In the genomic region with DNA sequence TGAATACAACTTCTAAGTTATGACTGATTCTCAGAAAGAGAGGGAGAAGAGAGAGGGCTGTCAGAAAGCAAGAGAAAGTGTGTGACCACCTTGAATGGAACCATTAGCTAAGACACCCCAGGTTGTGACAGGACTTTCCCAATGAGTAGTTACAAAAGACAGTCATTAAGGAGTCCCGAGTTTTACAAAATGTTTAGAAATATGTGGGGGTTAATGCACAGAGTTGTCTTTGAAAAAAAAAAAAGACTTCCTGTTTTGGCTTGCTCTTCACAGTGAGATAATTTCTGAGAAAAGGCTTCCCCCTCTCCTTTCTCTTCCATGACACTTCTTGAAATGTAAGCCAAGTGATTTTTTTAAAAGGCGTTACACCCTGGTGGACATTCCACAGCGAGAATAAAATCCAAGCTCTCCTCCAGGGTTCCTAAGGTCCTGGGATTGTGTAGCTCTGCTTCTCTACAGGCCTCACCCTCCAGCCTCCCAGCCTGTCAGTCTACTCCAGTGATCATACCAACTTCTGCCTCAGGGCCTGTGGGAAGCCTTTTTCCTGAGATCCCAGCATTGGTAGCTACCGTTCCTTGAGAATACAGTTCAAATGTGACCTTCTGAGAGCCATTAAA, we compare ENCODE assay signal across 18 mouse cellular contexts.
DNase-seq lines count a peak whose midpoint lies in the region; ATAC-seq and TF ChIP-seq lines count a peak whose summit lies in the region.
"Had no signal": no experiment of that assay in that cellular context is flagged by ENCODE, and none has a peak within 500 bp of the region (broad histone marks: within the 10 kb centered on the region; RNA-seq: fewer than 3 reads in every experiment).

No protein-coding gene starts in this region.

- no peaks in the 10 kb centered on the region for H3K36me3 ChIP-seq in neural tube, embryonic 15.5 days
- H3K36me3 ChIP-seq: embryonic facial prominence, embryonic 10.5 days; heart, embryonic 12.5 days; hindbrain, embryonic 10.5 days had no signal

- peak; percentile 64 for ATAC-seq in inflammation-experienced regulatory T-cells, adult 6 months
- ATAC-seq in neural tube, embryonic 15.5 days (ENCODE audit: low FRiP score) = no peak
- ATAC-seq: forebrain, postnatal 0 days; intestine, embryonic 16.5 days had no signal

- WGBS in neural tube, embryonic 15.5 days = 84% methylated on average over 4 of the region's 4 CpGs

- no peak overlapping the region for H3K4me3 ChIP-seq in layer of hippocampus, adult 2 months
- H3K4me3 ChIP-seq in neural tube, embryonic 15.5 days (replicated peaks) = no peak overlapping the region
- H3K4me3 ChIP-seq: embryonic facial prominence, embryonic 10.5 days; erythroblast, embryonic 14.5 days; heart, embryonic 12.5 days; hindbrain, embryonic 10.5 days had no signal

- H3K4me2 ChIP-seq in neural tube, embryonic 15.5 days = no peak overlapping the region
- H3K4me2 ChIP-seq: heart, embryonic 12.5 days had no signal

- no peak for DNase-seq in layer of hippocampus, adult 2 months (ENCODE audit: low spot score in 2 of 2)
- DNase-seq in layer of hippocampus, adult 8-10 months (ENCODE audit: low spot score in 2 of 2) = no peak
- peak; percentile 25 for DNase-seq in 416B (ENCODE audit: low read depth)
- peak; percentile 44 for DNase-seq in MEL-GATA-1-ER (ENCODE audit: extremely low read depth, low read depth)
- no peak for DNase-seq in left cerebral cortex, adult 8-10 months (ENCODE audit: low spot score in 2 of 2)
- DNase-seq: adrenal gland, postnatal 25 days; cerebellum, postnatal 14 days; forebrain, postnatal 0 days; gastrocnemius, postnatal 10 days; layer of hippocampus, adult 9-11 months; spleen, adult 18-20 months had no signal

- H3K9me3 ChIP-seq in neural tube, embryonic 15.5 days (replicated peaks) = 0 out of 2 replicates have a peak, but pooled peaks cover 3% of the 10 kb centered on the region
- H3K9me3 ChIP-seq: embryonic facial prominence, embryonic 10.5 days; heart, embryonic 12.5 days; hindbrain, embryonic 10.5 days had no signal

- H3K4me1 ChIP-seq in neural tube, embryonic 15.5 days = no peaks in the 10 kb centered on the region
- H3K4me1 ChIP-seq: embryonic facial prominence, embryonic 10.5 days; heart, embryonic 12.5 days; hindbrain, embryonic 10.5 days had no signal

- TF ChIP-seq CTCF in layer of hippocampus, adult 2 months (conservative IDR thresholded peaks at IDR 0.05) = no peak

- no peak overlapping the region for H3K9ac ChIP-seq in neural tube, embryonic 15.5 days (replicated peaks)
- H3K9ac ChIP-seq: forebrain, postnatal 0 days; heart, embryonic 12.5 days had no signal

- peak overlapping the region; percentile 0; the same call in 1 of the 2 replicates for H3K27ac ChIP-seq in layer of hippocampus, adult 2 months
- no peak overlapping the region for H3K27ac ChIP-seq in neural tube, embryonic 15.5 days (replicated peaks)
- H3K27ac ChIP-seq: embryonic facial prominence, embryonic 10.5 days; hindbrain, embryonic 10.5 days had no signal

- no peaks in the 10 kb centered on the region for H3K27me3 ChIP-seq in neural tube, embryonic 15.5 days (replicated peaks)
- H3K27me3 ChIP-seq: heart, embryonic 12.5 days had no signal

Comparison
In these comparisons a context has a peak if more than half of its experiments do, and no peak if none do; other contexts are left out.
1. DNase-seq: peak in 416B (single experiment) and MEL-GATA-1-ER (single experiment); none in layer of hippocampus, adult 2 months (0 of 2), layer of hippocampus, adult 8-10 months (0 of 2) and left cerebral cortex, adult 8-10 months (0 of 2).